Mouse (Mus musculus) cerebellum, adult 2 months (tissue): Measurements from ENCODE around the gene Phf21b.

Source experiments
- CTCF ChIP-seq: fragments of 200-500 bp; IDR thresholded peaks from 2 replicates; pipeline ENCODE4 v1.5.1; 2011; ENCODE audit warnings: low read depth, mild to moderate bottlenecking, control low read depth, low read length, moderate library complexity, borderline replicate concordance; ENCODE audit not compliant: insufficient read depth
- POLR2A ChIP-seq: fragments of 200-500 bp; IDR thresholded peaks from 2 replicates; pipeline ENCODE4 v1.6.1; 2011; ENCODE audit warnings: low read length, control low read depth, borderline replicate concordance; ENCODE audit not compliant: insufficient read depth

- TF ChIP-seq CTCF (no peak), POLR2A (no peak)
Observed at GRCm38 (mm10) chr15:84756426-84756825, 99.4 kb downstream of the Phf21b start.
